ENCODE assay signal across 13 mouse cellular contexts in genomic region chr9:44254508-44255135, GRCm38 (mm10). TPM values are rescaled to one million over a fixed set of nuclear protein-coding genes. Genes with fewer than 3 reads are reported as not detected.
DNase-seq lines count a peak whose midpoint lies in the region; ATAC-seq and TF ChIP-seq lines count a peak whose summit lies in the region.
"Had no signal": no experiment of that assay in that cellular context is flagged by ENCODE, and none has a peak within 500 bp of the region (broad histone marks: within the 10 kb centered on the region; RNA-seq: fewer than 3 reads in every experiment).

No protein-coding gene starts in this region.

- H3K27ac ChIP-seq in embryonic facial prominence, embryonic 11.5 days (replicated peaks; ENCODE audit: low read depth, low read length), result no peak overlapping the region
- peak overlapping the region; percentile 68 for H3K27ac ChIP-seq in hindbrain, embryonic 10.5 days
- H3K27ac ChIP-seq in midbrain, embryonic 10.5 days (replicated peaks), result peak overlapping the region; percentile 82
- no peak overlapping the region for H3K27ac ChIP-seq in thymus, adult 2 months (ENCODE audit: control insufficient read depth, insufficient read depth, low read length)
- no peak overlapping the region for H3K27ac ChIP-seq in kidney, adult 2 months (ENCODE audit: insufficient read depth, low read depth, low read length)

- no peak overlapping the region for H3K4me2 ChIP-seq in embryonic facial prominence, embryonic 11.5 days (ENCODE audit: low read depth, low read length)

- H3K27me3 ChIP-seq in embryonic facial prominence, embryonic 11.5 days (ENCODE audit: control insufficient read depth, insufficient read depth, low read length), result no peaks in the 10 kb centered on the region
- peaks cover 10% of the 10 kb centered on the region; the same call in 1 of the 2 replicates for H3K27me3 ChIP-seq in hindbrain, embryonic 10.5 days (ENCODE audit: insufficient read depth, poor library complexity, severe bottlenecking)
- H3K27me3 ChIP-seq in midbrain, embryonic 10.5 days (ENCODE audit: low read depth, poor library complexity, severe bottlenecking), result peaks cover 15% of the 10 kb centered on the region
- H3K27me3 ChIP-seq in thymus, adult 2 months (ENCODE audit: control insufficient read depth, insufficient read depth, low read length), result no peaks in the 10 kb centered on the region
- H3K27me3 ChIP-seq in kidney, adult 2 months (replicated peaks; ENCODE audit: control insufficient read depth, insufficient read depth, low read length), result no peaks in the 10 kb centered on the region
- H3K27me3 ChIP-seq: CH12.LX had no signal

- no peaks in the 10 kb centered on the region for H3K9me3 ChIP-seq in embryonic facial prominence, embryonic 11.5 days (replicated peaks; ENCODE audit: control insufficient read depth, low read length)
- no peaks in the 10 kb centered on the region for H3K9me3 ChIP-seq in hindbrain, embryonic 10.5 days
- no peaks in the 10 kb centered on the region for H3K9me3 ChIP-seq in midbrain, embryonic 10.5 days (replicated peaks)

- no peak overlapping the region for H3K4me3 ChIP-seq in embryonic facial prominence, embryonic 11.5 days (ENCODE audit: low read depth, low read length)
- H3K4me3 ChIP-seq in hindbrain, embryonic 10.5 days, result no peak overlapping the region
- H3K4me3 ChIP-seq in midbrain, embryonic 10.5 days, result peak overlapping the region; percentile 20
- no peak overlapping the region for H3K4me3 ChIP-seq in thymus, adult 2 months (ENCODE audit: control insufficient read depth, insufficient read depth, low read length)
- H3K4me3 ChIP-seq in kidney, adult 2 months (ENCODE audit: insufficient read depth, low read depth, low read length), result no peak overlapping the region

- peaks cover 2% of the 10 kb centered on the region; the same call in 1 of the 2 replicates for H3K4me1 ChIP-seq in embryonic facial prominence, embryonic 11.5 days (ENCODE audit: control insufficient read depth, insufficient read depth, low read length)
- peaks cover 49% of the 10 kb centered on the region for H3K4me1 ChIP-seq in hindbrain, embryonic 10.5 days (replicated peaks)
- peaks cover 52% of the 10 kb centered on the region for H3K4me1 ChIP-seq in midbrain, embryonic 10.5 days
- H3K4me1 ChIP-seq in thymus, adult 2 months (replicated peaks; ENCODE audit: control insufficient read depth, insufficient read depth, low read length), result peaks cover 36% of the 10 kb centered on the region
- H3K4me1 ChIP-seq in kidney, adult 2 months (ENCODE audit: control insufficient read depth, insufficient read depth, low read length), result peaks cover 4% of the 10 kb centered on the region; the same call in 1 of the 2 replicates

- TF ChIP-seq CTCF in brain, embryonic 14.5 days (IDR thresholded peaks at IDR 0.05; ENCODE audit: borderline replicate concordance, extremely low read depth, insufficient read depth, insufficient read length), result no peak
- no peak for TF ChIP-seq CTCF in thymus, adult 2 months (IDR thresholded peaks at IDR 0.05; ENCODE audit: borderline replicate concordance, control insufficient read depth, extremely low read depth, insufficient read depth, low read length, poor library complexity)
- TF ChIP-seq CTCF in kidney, adult 2 months (conservative IDR thresholded peaks at IDR 0.05; ENCODE audit: insufficient read depth, insufficient read length, low read depth, low read length), result no peak

- peak; percentile 93 for DNase-seq in brain, embryonic 14.5 days (ENCODE audit: low read depth)
- DNase-seq in embryonic facial prominence, embryonic 11.5 days (ENCODE audit: low spot score), result peak; percentile 41
- peak; percentile 38 for DNase-seq in hindbrain, embryonic 10.5 days (ENCODE audit: low spot score)
- DNase-seq in midbrain, embryonic 10.5 days (ENCODE audit: low spot score), result peak; percentile 52
- no peak for DNase-seq in urinary bladder, postnatal 25 days (ENCODE audit: low spot score)
- no peak for DNase-seq in thymus, adult 2 months
- no peak for DNase-seq in kidney, adult 2 months
- no peak for DNase-seq in spleen, postnatal 10 days (ENCODE audit: low spot score in 2 of 2)
- DNase-seq: kidney, adult 11 months; lung, adult 2 months had no signal

- ATAC-seq in embryonic facial prominence, embryonic 11.5 days (replicated peaks; ENCODE audit: insufficient number of reproducible peaks, low FRiP score, low TSS enrichment, low read depth), result no peak

- TF ChIP-seq POLR2A in brain, embryonic 14.5 days (IDR thresholded peaks at IDR 0.05; ENCODE audit: borderline replicate concordance, extremely low read depth, insufficient read depth, insufficient read length, poor library complexity, severe bottlenecking), result no peak
- no peak for TF ChIP-seq POLR2A in thymus, adult 2 months (IDR thresholded peaks at IDR 0.05; ENCODE audit: control insufficient read depth, extremely low read depth, insufficient read depth, low read length, poor library complexity)
- TF ChIP-seq POLR2A in kidney, adult 2 months (IDR thresholded peaks at IDR 0.05; ENCODE audit: low read depth, low read length), result no peak

- no peaks in the 10 kb centered on the region for H3K36me3 ChIP-seq in embryonic facial prominence, embryonic 11.5 days (replicated peaks; ENCODE audit: control insufficient read depth, insufficient read depth, low read depth, low read length)
- no peaks in the 10 kb centered on the region for H3K36me3 ChIP-seq in hindbrain, embryonic 10.5 days
- H3K36me3 ChIP-seq in midbrain, embryonic 10.5 days, result no peaks in the 10 kb centered on the region
- no peaks in the 10 kb centered on the region for H3K36me3 ChIP-seq in thymus, adult 2 months (ENCODE audit: control insufficient read depth, insufficient read depth, low read length)
- H3K36me3 ChIP-seq in kidney, adult 2 months (ENCODE audit: control insufficient read depth, insufficient read depth, low read length), result no peaks in the 10 kb centered on the region

- WGBS in embryonic facial prominence, embryonic 11.5 days, result 5% methylated on average over 5 of the region's 5 CpGs
- WGBS in hindbrain, embryonic 10.5 days, result 9% methylated on average over 5 of the region's 5 CpGs
- WGBS in midbrain, embryonic 10.5 days, result 12% methylated on average over 5 of the region's 5 CpGs
- 88% methylated on average over 5 of the region's 5 CpGs for WGBS in thymus, adult 2 months
- 43% methylated on average over 5 of the region's 5 CpGs for WGBS in kidney, adult 2 months

- no peak overlapping the region for H3K9ac ChIP-seq in embryonic facial prominence, embryonic 11.5 days (replicated peaks; ENCODE audit: low read length)

RNA-seq across cellular contexts. Expression of gene Pdzd3, which starts 3.4 kb away (rescaled TPM):
- polyA plus RNA-seq in brain, embryonic 14.5 days (2012; rRNA removed), result 0.57 and 0.78 TPM in 2 replicates
- not detected in 2 replicates for polyA plus RNA-seq in embryonic facial prominence, embryonic 11.5 days (2014; fragmentation: Nextera tagmentation; extraction: Ambion mirVana)
- 0.14 TPM in 1 of 2 replicates, not detected in the other for polyA plus RNA-seq in hindbrain, embryonic 10.5 days (2016; fragmentation: Nextera tagmentation; extraction: Ambion mirVana)
- 0.06 TPM in 1 of 2 replicates, not detected in the other for polyA plus RNA-seq in midbrain, embryonic 10.5 days (2016; fragmentation: Nextera tagmentation; extraction: Ambion mirVana)
- polyA plus RNA-seq in thymus, adult 2 months (2012; rRNA removed), result 0.55 and 0.59 TPM in 2 replicates
- 58.0 and 62.5 TPM in 2 replicates for polyA plus RNA-seq in kidney, adult 2 months (2012; rRNA removed)
- polyA plus RNA-seq: heart, embryonic 14.5 days; testis, adult 2 months had no signal

RNA-seq across cellular contexts. Expression of gene Nlrx1, which starts 13.8 kb away (rescaled TPM):
- polyA plus RNA-seq in brain, embryonic 14.5 days (2012; rRNA removed), result 4.0 and 4.5 TPM in 2 replicates
- 2.6 TPM in 2 replicates for polyA plus RNA-seq in embryonic facial prominence, embryonic 11.5 days (2014; fragmentation: Nextera tagmentation; extraction: Ambion mirVana)
- polyA plus RNA-seq in hindbrain, embryonic 10.5 days (2016; fragmentation: Nextera tagmentation; extraction: Ambion mirVana), result 2.4 and 3.3 TPM in 2 replicates
- 2.6 and 2.9 TPM in 2 replicates for polyA plus RNA-seq in midbrain, embryonic 10.5 days (2016; fragmentation: Nextera tagmentation; extraction: Ambion mirVana)
- 13.4 and 16.2 TPM in 2 replicates for polyA plus RNA-seq in thymus, adult 2 months (2012; rRNA removed)
- polyA plus RNA-seq in kidney, adult 2 months (2012; rRNA removed), result 15.2 and 17.4 TPM in 2 replicates

RNA-seq across cellular contexts. Expression of gene Ccdc153, which starts 14.1 kb away (rescaled TPM):
- polyA plus RNA-seq in brain, embryonic 14.5 days (2012; rRNA removed), result 0.15 TPM in 1 of 2 replicates, not detected in the other
- not detected in 2 replicates for polyA plus RNA-seq in embryonic facial prominence, embryonic 11.5 days (2014; fragmentation: Nextera tagmentation; extraction: Ambion mirVana)
- polyA plus RNA-seq in hindbrain, embryonic 10.5 days (2016; fragmentation: Nextera tagmentation; extraction: Ambion mirVana), result not detected in 2 replicates
- polyA plus RNA-seq in midbrain, embryonic 10.5 days (2016; fragmentation: Nextera tagmentation; extraction: Ambion mirVana), result not detected in 2 replicates
- polyA plus RNA-seq in thymus, adult 2 months (2012; rRNA removed), result 6.1 and 13.0 TPM in 2 replicates
- polyA plus RNA-seq in kidney, adult 2 months (2012; rRNA removed), result not detected in 2 replicates
- polyA plus RNA-seq: heart, embryonic 14.5 days had no signal

RNA-seq across cellular contexts. Expression of gene Cbl, which starts 20.8 kb away (rescaled TPM):
- polyA plus RNA-seq in brain, embryonic 14.5 days (2012; rRNA removed), result 24.5 and 30.7 TPM in 2 replicates
- 16.4 and 17.4 TPM in 2 replicates for polyA plus RNA-seq in embryonic facial prominence, embryonic 11.5 days (2014; fragmentation: Nextera tagmentation; extraction: Ambion mirVana)
- 21.1 and 22.8 TPM in 2 replicates for polyA plus RNA-seq in hindbrain, embryonic 10.5 days (2016; fragmentation: Nextera tagmentation; extraction: Ambion mirVana)
- 21.7 and 25.5 TPM in 2 replicates for polyA plus RNA-seq in midbrain, embryonic 10.5 days (2016; fragmentation: Nextera tagmentation; extraction: Ambion mirVana)
- 132 and 194 TPM in 2 replicates for polyA plus RNA-seq in thymus, adult 2 months (2012; rRNA removed)
- polyA plus RNA-seq in kidney, adult 2 months (2012; rRNA removed), result 6.6 and 8.1 TPM in 2 replicates

RNA-seq across cellular contexts. Expression of gene Abcg4, which starts 33.8 kb away (rescaled TPM):
- polyA plus RNA-seq in brain, embryonic 14.5 days (2012; rRNA removed), result 72.9 and 77.1 TPM in 2 replicates
- 1.6 and 2.0 TPM in 2 replicates for polyA plus RNA-seq in embryonic facial prominence, embryonic 11.5 days (2014; fragmentation: Nextera tagmentation; extraction: Ambion mirVana)
- 4.3 and 7.2 TPM in 2 replicates for polyA plus RNA-seq in hindbrain, embryonic 10.5 days (2016; fragmentation: Nextera tagmentation; extraction: Ambion mirVana)
- polyA plus RNA-seq in midbrain, embryonic 10.5 days (2016; fragmentation: Nextera tagmentation; extraction: Ambion mirVana), result 6.4 and 8.6 TPM in 2 replicates
- polyA plus RNA-seq in thymus, adult 2 months (2012; rRNA removed), result 1.2 and 2.7 TPM in 2 replicates
- polyA plus RNA-seq in kidney, adult 2 months (2012; rRNA removed), result 0.45 and 1.2 TPM in 2 replicates

Comparison
In these comparisons a context has a peak if more than half of its experiments do, and no peak if none do; other contexts are left out.
1. DNase-seq: peak in brain, embryonic 14.5 days (single experiment), embryonic facial prominence, embryonic 11.5 days (single experiment), hindbrain, embryonic 10.5 days (single experiment) and midbrain, embryonic 10.5 days (single experiment); none in urinary bladder, postnatal 25 days (single experiment), thymus, adult 2 months (single experiment), kidney, adult 2 months (single experiment) and spleen, postnatal 10 days (0 of 2).
2. H3K27ac ChIP-seq: peak in hindbrain, embryonic 10.5 days (single experiment) and midbrain, embryonic 10.5 days (single experiment); none in embryonic facial prominence, embryonic 11.5 days (single experiment), thymus, adult 2 months (single experiment) and kidney, adult 2 months (single experiment).
3. RNA of gene Pdzd3, which starts 3.4 kb away (polyA plus RNA-seq): 58.0 to 62.5 TPM in kidney, adult 2 months; 0.57 to 0.78 TPM in brain, embryonic 14.5 days, 0.55 to 0.59 TPM in thymus, adult 2 months, 0.06 TPM in midbrain, embryonic 10.5 days, not detected in embryonic facial prominence, embryonic 11.5 days and 0.14 TPM in hindbrain, embryonic 10.5 days; every median in the first group is over 10 times any median in the second.